Mouse (Mus musculus) lung, postnatal 0 days (tissue): ENCODE results near the gene Hmcn2.

Experiments
- CTCF ChIP-seq: IDR thresholded peaks from 2 replicates; pipeline ENCODE4 v1.5.1; 2016; ENCODE audit warnings: antibody characterized with exemption, mild to moderate bottlenecking
- EP300 ChIP-seq: IDR thresholded peaks from 2 replicates; pipeline ENCODE4 v1.6.1; 2016; ENCODE audit warnings: antibody characterized with exemption, mild to moderate bottlenecking, control low read depth

DNA sequence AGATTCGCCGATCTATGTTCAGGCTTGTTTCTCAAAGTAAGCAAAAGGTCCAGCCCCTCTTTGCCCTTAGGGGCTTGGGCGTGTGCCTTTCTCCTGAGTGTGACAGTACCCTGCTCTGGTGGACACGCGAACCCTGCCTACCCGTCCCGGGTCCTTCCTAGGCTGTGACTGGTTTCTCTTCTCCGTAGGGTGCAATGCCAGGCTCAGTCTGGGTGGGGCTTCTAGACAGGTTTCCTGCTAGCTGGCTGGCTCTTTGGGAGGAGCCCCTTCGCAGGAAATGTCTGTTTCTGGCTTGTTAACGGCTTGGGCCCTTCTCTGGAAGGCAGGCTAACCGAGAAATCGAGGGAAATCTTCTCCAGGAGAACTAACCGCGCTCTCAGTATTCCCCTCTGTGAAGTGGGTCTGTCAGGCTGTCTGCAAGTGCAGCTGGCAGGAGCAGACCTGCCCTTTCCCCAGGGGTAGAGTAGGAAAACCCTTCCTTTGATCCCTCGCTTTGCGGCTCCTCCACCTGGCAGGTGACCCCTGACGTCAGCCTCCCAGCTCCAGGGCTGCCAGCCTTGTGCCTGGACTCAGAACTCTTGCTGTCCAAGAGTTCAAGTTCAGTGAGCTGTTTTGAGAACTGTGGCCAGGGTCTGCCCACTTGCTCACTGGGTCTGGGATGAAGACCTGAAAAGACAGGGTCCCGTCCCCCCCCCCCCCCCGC lies 156.6 kb downstream of the Hmcn2 start:
- TF ChIP-seq CTCF (no peak), EP300 (no peak)
